Mouse (Mus musculus): ENCODE results near the gene Rorb. TPM values are rescaled to one million over a fixed set of nuclear protein-coding genes. Genes with fewer than 3 reads are reported as not detected.

The Rorb gene
- polyA plus RNA-seq, 1 experiment from 2014 or later = 0.38 TPM

DNA sequence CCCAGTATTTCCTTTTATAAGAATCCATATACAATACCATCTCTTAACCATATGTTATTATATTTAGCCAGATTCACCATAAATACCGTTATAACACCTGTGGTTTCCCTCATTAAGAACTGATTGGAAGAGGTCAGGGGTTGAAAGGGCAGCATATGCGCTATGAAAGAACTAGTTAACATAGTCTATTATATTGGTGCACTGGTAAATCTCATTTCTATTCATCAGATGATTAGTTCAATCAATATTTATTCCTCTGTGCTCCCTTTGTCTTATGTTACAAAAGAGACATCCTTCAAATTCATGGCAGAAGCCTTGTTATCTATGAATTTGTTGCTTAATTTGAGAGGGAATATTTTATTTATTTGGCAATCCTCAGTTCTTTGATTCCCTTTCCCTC is 6.4 kb downstream of the Rorb start:
- Histone ChIP-seq H3K4me2 (no peak overlapping the region), H3K27me3 (replicated peaks) (peaks cover 24% of the 10 kb centered on the region), H3K4me3 (no peak overlapping the region), H3K9ac (no peak overlapping the region), H3K27ac (ENCODE audit: poor library complexity, severe bottlenecking) (no peak overlapping the region), H3K4me1 (replicated peaks) (no peaks in the 10 kb centered on the region), H3K36me3 (no peaks in the 10 kb centered on the region), H3K9me3 (replicated peaks) (no peaks in the 10 kb centered on the region)
- ATAC-seq (ENCODE audit: insufficient number of reproducible peaks, low FRiP score) = no peak
- 70% methylated on average over 2 of the region's 2 CpGs for WGBS

DNA sequence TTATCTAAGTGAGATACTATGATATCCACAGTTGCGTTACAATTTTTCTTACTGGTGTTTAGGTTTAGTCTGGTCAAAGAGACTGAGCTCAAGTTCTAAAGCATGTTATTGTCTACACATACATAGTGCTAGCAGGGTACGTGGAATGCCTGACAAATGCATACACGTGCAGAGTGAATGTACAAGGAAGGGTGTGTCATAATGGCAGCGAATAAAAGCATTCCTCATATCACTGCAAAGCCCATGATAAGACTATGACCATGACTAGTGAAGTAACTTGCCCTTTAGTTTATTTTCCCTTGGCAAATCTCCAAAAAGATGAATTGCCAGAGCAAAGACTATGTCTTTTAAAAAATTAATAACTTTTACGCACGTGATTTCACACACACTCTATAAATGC is 13.8 kb downstream of the Rorb start:
- Histone ChIP-seq H3K36me3 (no peaks in the 10 kb centered on the region), H3K4me1 (replicated peaks) (no peaks in the 10 kb centered on the region), H3K9ac (no peak overlapping the region), H3K27me3 (replicated peaks) (no peaks in the 10 kb centered on the region), H3K27ac (ENCODE audit: poor library complexity, severe bottlenecking) (no peak overlapping the region), H3K4me3 (no peak overlapping the region), H3K9me3 (replicated peaks) (no peaks in the 10 kb centered on the region), H3K4me2 (no peak overlapping the region)
- 75% methylated on average over 6 of the region's 6 CpGs for WGBS
- no peak for ATAC-seq (ENCODE audit: insufficient number of reproducible peaks, low FRiP score)

DNA sequence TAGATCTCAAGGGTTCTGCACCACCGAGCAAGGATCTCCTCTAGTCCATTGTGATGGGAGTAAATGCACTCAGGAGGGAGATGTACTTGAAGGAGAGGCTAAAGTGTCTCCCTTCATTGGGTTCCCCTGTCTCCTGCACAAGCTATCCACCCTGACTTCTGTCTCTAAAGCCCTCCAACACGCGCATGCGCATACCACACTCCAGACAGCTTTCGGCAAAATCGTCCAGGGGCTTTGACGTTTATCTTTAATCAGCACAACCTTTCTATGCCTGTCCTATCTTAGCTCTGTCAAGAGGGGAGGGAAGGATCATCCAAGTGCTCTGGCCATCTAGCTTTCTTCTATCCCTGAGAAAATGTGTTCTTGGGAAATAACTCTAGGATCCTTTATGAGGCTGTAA is 21.6 kb downstream of the Rorb start:
- 60% methylated on average over 7 of the region's 7 CpGs for WGBS
- H3K9ac ChIP-seq = no peak overlapping the region
- no peaks in the 10 kb centered on the region for H3K36me3 ChIP-seq
- ATAC-seq (ENCODE audit: insufficient number of reproducible peaks, low FRiP score) = no peak
- no peak overlapping the region for H3K4me2 ChIP-seq
- H3K4me1 ChIP-seq (replicated peaks) = no peaks in the 10 kb centered on the region
- H3K4me3 ChIP-seq = no peak overlapping the region
- H3K27me3 ChIP-seq (replicated peaks) = no peaks in the 10 kb centered on the region
- no peak overlapping the region for H3K27ac ChIP-seq (ENCODE audit: poor library complexity, severe bottlenecking)
- H3K9me3 ChIP-seq (replicated peaks) = no peaks in the 10 kb centered on the region

DNA sequence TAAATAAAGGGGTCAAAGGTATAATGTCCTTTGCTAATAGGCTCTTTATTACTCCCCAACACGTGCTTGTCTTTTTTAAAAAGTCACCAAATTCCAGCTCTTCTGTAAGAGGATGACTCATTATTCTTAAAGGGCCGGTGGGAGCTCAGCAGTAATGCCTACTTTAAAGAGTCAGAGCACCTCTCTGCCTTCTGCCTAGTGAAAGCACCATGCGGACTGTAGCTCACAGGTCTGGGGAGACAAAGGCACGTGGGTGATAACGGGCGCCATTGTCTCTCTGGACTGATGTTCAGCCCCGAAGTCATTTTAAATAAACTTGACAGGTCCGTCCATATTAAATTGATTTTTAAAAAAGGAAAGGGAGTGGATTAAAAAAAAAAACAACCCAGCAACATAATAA is 33.1 kb downstream of the Rorb start:
- no peaks in the 10 kb centered on the region for H3K36me3 ChIP-seq
- H3K9me3 ChIP-seq (replicated peaks) = no peaks in the 10 kb centered on the region
- 0 out of 2 replicates have a peak, but pooled peaks cover 2% of the 10 kb centered on the region for H3K4me1 ChIP-seq (replicated peaks)
- no peak overlapping the region for H3K9ac ChIP-seq
- no peak overlapping the region for H3K4me3 ChIP-seq
- ATAC-seq (ENCODE audit: insufficient number of reproducible peaks, low FRiP score) = no peak
- H3K27me3 ChIP-seq (replicated peaks) = no peaks in the 10 kb centered on the region
- H3K27ac ChIP-seq (ENCODE audit: poor library complexity, severe bottlenecking) = no peak overlapping the region
- WGBS = 71% methylated on average over 8 of the region's 8 CpGs
- no peak overlapping the region for H3K4me2 ChIP-seq

DNA sequence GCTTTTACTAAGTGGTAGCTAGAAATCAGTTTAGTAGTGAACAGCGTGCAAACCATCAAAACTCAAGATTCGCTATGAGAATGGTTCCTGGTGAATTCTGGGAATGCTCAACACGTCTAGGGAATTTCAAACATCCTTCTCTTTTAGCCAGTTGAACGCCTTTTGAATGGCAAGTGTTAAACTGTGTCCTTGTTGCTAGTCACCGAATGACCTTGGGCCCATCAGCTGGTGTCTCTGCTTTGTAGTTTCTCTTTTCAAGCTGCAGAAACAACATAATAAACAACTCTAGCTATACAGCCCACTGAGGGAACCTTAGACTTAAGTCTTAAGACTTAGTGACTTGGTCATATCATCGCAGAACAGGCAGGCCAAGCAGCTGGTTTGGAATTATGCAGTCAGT is 36.2 kb downstream of the Rorb start:
- Histone ChIP-seq H3K4me3 (no peak overlapping the region), H3K4me1 (replicated peaks) (0 out of 2 replicates have a peak, but pooled peaks cover 2% of the 10 kb centered on the region), H3K27me3 (replicated peaks) (no peaks in the 10 kb centered on the region), H3K27ac (ENCODE audit: poor library complexity, severe bottlenecking) (no peak overlapping the region), H3K9ac (no peak overlapping the region), H3K9me3 (replicated peaks) (no peaks in the 10 kb centered on the region), H3K36me3 (no peaks in the 10 kb centered on the region), H3K4me2 (no peak overlapping the region)
- ATAC-seq (ENCODE audit: insufficient number of reproducible peaks, low FRiP score) = no peak
- WGBS = 70% methylated on average over 6 of the region's 6 CpGs

DNA sequence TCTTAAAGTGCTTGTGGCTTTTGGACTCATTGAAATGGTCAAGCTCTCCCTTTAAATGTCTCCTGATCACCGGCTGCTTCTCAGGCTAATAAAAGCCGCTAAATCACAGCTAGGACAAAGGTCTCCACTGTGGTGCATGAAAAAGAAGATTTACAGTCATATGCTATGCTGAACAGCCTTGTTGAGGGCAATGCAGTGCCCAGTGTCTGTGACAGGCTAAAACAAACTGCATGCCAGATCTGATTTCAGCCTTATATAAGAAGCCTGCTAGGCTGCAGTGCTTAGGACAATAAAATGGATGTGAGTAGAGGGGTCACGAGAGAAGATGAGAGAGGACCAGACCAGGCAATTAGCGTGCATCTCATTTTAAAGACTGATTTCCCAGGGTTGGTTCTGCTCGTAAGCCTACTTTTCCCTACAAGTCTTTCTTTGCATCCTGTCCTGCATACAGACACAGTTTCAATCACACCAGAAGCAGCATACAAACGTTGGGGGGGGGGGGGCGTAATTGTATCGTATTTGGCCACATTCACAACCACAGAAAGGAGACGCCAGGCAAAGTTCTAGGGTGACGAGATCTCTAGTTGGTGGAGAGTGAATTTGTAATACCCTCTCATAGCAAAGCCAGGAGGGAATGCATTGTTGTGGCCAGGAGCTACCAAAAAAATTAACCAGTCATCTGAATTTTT is 52.1 kb downstream of the Rorb start:
- WGBS = 70% methylated on average over 10 of the region's 10 CpGs
- no peaks in the 10 kb centered on the region for H3K9me3 ChIP-seq (replicated peaks)
- no peak overlapping the region for H3K4me3 ChIP-seq
- no peak overlapping the region for H3K9ac ChIP-seq
- no peak for ATAC-seq (ENCODE audit: insufficient number of reproducible peaks, low FRiP score)
- no peak overlapping the region for H3K4me2 ChIP-seq
- H3K27me3 ChIP-seq (replicated peaks) = no peaks in the 10 kb centered on the region
- H3K4me1 ChIP-seq (replicated peaks) = no peaks in the 10 kb centered on the region
- no peak overlapping the region for H3K27ac ChIP-seq (ENCODE audit: poor library complexity, severe bottlenecking)
- no peaks in the 10 kb centered on the region for H3K36me3 ChIP-seq

DNA sequence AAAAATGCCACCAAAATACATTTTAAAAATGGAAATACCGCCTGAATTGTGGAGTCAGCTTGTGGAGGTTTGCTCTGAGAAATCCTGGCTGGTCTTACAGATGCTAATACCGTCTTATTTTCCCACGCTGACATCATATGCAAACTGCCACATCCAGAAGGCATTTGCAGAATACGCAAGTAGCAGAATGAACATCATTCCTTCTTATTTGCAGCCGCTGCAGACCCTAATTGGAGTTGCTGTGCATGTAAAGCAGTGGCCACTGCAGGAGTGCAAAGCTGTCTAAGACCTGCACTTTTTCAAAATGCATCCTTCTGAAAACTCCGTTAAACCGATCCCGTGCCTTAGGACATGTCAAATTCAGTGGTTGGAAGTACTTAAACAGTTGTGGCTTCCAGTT is 52.8 kb downstream of the Rorb start:
- Histone ChIP-seq H3K27me3 (replicated peaks) (no peaks in the 10 kb centered on the region), H3K9me3 (replicated peaks) (no peaks in the 10 kb centered on the region), H3K4me1 (replicated peaks) (no peaks in the 10 kb centered on the region), H3K4me2 (no peak overlapping the region), H3K9ac (no peak overlapping the region), H3K4me3 (no peak overlapping the region), H3K36me3 (no peaks in the 10 kb centered on the region), H3K27ac (ENCODE audit: poor library complexity, severe bottlenecking) (no peak overlapping the region)
- ATAC-seq (ENCODE audit: insufficient number of reproducible peaks, low FRiP score) = no peak
- WGBS = 83% methylated on average over 8 of the region's 8 CpGs

DNA sequence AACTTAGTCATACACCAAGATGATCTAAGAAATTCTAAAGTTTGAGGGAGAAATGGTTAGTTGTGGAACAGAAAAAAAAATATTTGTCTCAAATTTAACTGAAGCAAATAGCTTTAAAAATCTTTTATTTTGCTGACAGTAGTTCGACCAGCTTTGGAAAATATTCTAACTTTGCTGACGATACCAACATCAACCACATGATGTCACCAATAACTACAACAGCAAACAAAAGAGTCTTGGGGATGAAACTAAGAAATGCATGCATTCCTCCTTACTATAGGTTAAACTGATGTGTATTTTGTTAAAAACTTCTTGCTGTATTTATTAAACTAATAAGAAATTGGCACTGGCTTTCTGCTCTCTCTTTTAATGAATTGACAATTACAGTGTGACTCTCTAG is 67.9 kb downstream of the Rorb start:
- no peak for ATAC-seq (ENCODE audit: insufficient number of reproducible peaks, low FRiP score)
- Histone ChIP-seq H3K27me3 (replicated peaks) (no peaks in the 10 kb centered on the region), H3K27ac (ENCODE audit: poor library complexity, severe bottlenecking) (no peak overlapping the region), H3K4me3 (no peak overlapping the region), H3K4me1 (replicated peaks) (no peaks in the 10 kb centered on the region), H3K9me3 (replicated peaks) (no peaks in the 10 kb centered on the region), H3K9ac (no peak overlapping the region), H3K4me2 (no peak overlapping the region), H3K36me3 (no peaks in the 10 kb centered on the region)
- 44% methylated on average over 2 of the region's 2 CpGs for WGBS

DNA sequence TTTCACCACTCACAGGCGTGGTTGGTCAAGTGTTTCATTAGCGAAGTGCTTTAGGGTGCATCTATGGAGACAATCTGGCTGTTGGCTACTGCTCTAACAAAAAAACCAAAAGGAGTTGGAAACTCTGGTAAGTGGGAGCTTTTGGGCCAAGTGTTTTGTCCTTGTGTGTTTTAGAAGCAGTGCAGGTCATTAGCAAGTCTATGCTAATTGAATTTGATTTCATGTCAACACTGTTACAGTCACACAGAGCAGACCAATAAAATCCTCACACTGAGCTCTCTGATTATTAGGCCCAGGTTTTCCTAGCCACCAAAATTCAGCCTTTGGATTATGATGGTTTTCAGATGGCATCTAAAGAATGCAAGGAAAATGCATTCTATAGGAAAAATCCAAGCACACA is 70.2 kb downstream of the Rorb start:
- Histone ChIP-seq H3K4me3 (no peak overlapping the region), H3K27ac (ENCODE audit: poor library complexity, severe bottlenecking) (no peak overlapping the region), H3K4me1 (replicated peaks) (no peaks in the 10 kb centered on the region), H3K9me3 (replicated peaks) (no peaks in the 10 kb centered on the region), H3K4me2 (no peak overlapping the region), H3K36me3 (no peaks in the 10 kb centered on the region), H3K9ac (no peak overlapping the region), H3K27me3 (replicated peaks) (no peaks in the 10 kb centered on the region)
- no peak for ATAC-seq (ENCODE audit: insufficient number of reproducible peaks, low FRiP score)
- 51% methylated on average over 2 of the region's 2 CpGs for WGBS

DNA sequence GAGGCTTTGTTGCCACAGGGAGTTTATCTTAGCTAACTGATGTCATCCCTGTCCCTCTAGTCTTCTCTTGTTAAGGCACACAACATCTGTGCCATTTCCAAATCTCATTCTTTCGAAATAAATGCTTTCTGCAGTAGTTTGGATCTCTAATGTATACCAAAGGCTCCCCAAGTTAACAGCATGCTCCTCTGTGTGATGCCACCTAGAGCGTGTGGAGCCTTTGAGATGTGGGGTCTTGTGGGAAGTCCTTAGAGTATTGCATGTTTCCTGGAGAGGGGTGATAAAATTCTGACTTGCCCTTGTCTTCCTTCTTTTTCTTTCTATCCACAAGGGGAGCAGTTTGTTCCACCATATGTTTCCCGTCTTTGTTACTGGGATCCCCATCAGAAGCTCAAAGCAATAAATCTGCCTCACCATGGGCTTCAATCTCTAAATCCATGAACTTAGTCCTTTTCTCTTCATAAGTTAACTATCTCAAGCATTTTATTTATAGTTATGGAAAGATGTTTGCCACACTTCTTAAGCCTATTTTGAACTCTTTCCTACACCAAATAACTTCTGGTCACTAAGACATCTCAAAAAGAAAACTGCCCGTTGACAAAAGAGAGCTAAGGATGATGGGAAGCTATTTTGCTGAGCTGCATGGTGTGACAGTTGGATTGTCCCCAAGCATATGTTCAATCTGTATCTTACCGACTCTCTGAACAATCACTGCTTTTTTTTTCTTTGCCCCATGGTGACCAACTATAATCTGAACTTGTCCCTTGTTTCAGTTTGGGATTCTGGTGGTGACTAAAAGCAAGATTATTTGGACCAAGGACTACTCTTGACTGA is 76.3 kb downstream of the Rorb start:
- no peak overlapping the region for H3K27ac ChIP-seq (ENCODE audit: poor library complexity, severe bottlenecking)
- no peaks in the 10 kb centered on the region for H3K27me3 ChIP-seq (replicated peaks)
- no peaks in the 10 kb centered on the region for H3K4me1 ChIP-seq (replicated peaks)
- WGBS = 78% methylated on average over 5 of the region's 5 CpGs
- H3K9me3 ChIP-seq (replicated peaks) = no peaks in the 10 kb centered on the region
- no peak overlapping the region for H3K4me3 ChIP-seq
- ATAC-seq (ENCODE audit: insufficient number of reproducible peaks, low FRiP score) = no peak
- no peaks in the 10 kb centered on the region for H3K36me3 ChIP-seq
- H3K9ac ChIP-seq = no peak overlapping the region
- H3K4me2 ChIP-seq = no peak overlapping the region

DNA sequence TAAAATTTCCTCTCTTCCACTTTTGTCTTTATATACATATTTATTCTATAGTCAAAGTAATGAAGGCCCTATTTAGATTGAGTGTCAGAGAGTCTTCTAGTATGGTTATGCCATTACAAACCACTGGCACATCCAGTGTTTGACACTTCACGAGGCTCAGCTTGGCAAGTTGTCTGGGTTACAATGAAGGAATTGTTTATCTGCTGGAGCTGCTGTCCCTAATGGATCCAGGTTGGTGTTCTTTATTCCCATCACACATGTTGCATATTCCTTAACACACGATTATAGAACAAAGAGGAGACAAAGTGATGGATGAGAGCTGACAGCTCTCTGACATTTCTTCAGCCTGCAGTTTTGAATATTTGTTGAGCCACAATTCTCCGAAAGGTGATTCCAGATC is 77.0 kb downstream of the Rorb start:
- ATAC-seq (ENCODE audit: insufficient number of reproducible peaks, low FRiP score) = no peak
- H3K36me3 ChIP-seq = no peaks in the 10 kb centered on the region
- H3K4me3 ChIP-seq = no peak overlapping the region
- H3K4me2 ChIP-seq = no peak overlapping the region
- H3K9me3 ChIP-seq (replicated peaks) = no peaks in the 10 kb centered on the region
- WGBS = 66% methylated on average over 3 of the region's 3 CpGs
- no peaks in the 10 kb centered on the region for H3K4me1 ChIP-seq (replicated peaks)
- H3K9ac ChIP-seq = no peak overlapping the region
- no peaks in the 10 kb centered on the region for H3K27me3 ChIP-seq (replicated peaks)
- H3K27ac ChIP-seq (ENCODE audit: poor library complexity, severe bottlenecking) = no peak overlapping the region
